Mouse (Mus musculus) small intestine, adult 2 months (tissue): ENCODE measurements around the gene Sh3d19. TPM values are rescaled to one million over a fixed set of nuclear protein-coding genes. Genes with fewer than 3 reads are reported as not detected.

Source experiments
- H3K27ac ChIP-seq: fragments of 200-500 bp; 2 replicates; pipeline ENCODE4 v1.5.1; 2012; ENCODE audit warnings: low read depth, low read length, control low read depth, inconsistent platforms; ENCODE audit not compliant: insufficient read depth
- H3K27me3 ChIP-seq: fragments of 200-500 bp; 2 replicates; pipeline ENCODE4 v1.6.1; 2012; ENCODE audit warnings: mild to moderate bottlenecking, moderate library complexity, low read length, inconsistent platforms; ENCODE audit not compliant: control insufficient read depth, insufficient read depth
- H3K36me3 ChIP-seq: fragments of 200-500 bp; 2 replicates; pipeline ENCODE4 v1.6.1; 2012; ENCODE audit warnings: mild to moderate bottlenecking, low read length, control low read depth, inconsistent platforms; ENCODE audit not compliant: control insufficient read depth, insufficient read depth
- H3K4me1 ChIP-seq: fragments of 200-500 bp; 2 replicates; pipeline ENCODE4 v1.6.1; 2012; ENCODE audit warnings: low read length, inconsistent platforms, mixed read lengths; ENCODE audit not compliant: control insufficient read depth, insufficient read depth, insufficient read length
- H3K4me3 ChIP-seq: fragments of 200-500 bp; 2 replicates; pipeline ENCODE4 v1.5.1; 2012; ENCODE audit warnings: low read depth, mild to moderate bottlenecking, control low read depth, inconsistent platforms, low read length, moderate library complexity
- CTCF ChIP-seq: fragments of 200-500 bp; IDR thresholded peaks from 2 replicates; pipeline ENCODE4 v1.5.1; 2012; ENCODE audit warnings: low read depth, mild to moderate bottlenecking, control low read depth, inconsistent platforms, low read length, moderate library complexity, mixed read lengths; ENCODE audit not compliant: insufficient replicate concordance, insufficient read length; ENCODE audit errors: extremely low read depth
- POLR2A ChIP-seq: fragments of 200-500 bp; IDR thresholded peaks from 2 replicates; pipeline ENCODE4 v1.6.1; 2012; ENCODE audit warnings: low read depth, mild to moderate bottlenecking, control low read depth, inconsistent platforms, low read length, moderate library complexity
- WGBS: fragments of 180-500 bp; shearing (Covaris S2); methylation state at CpG from one replicate; pipeline ENCODE4 v1.1.7; 2018; 5-methylcytosine and 5-hydroxymethylcytosine counted together
- polyA plus RNA-seq: library from polyadenylated mRNA; depleted of rRNA; stranded (reverse); fragments of >200 nt; gene quantifications from 2 replicates; pipeline ENCODE4 v1.2.3, GENCODE M21; 2012

The Sh3d19 gene
- polyA plus RNA-seq, 1 experiment: 205 TPM

GRCm38 (mm10) chr3:85994645-85995044 lies 23.7 kb downstream of the Sh3d19 start:
- no peaks in the 10 kb centered on the region for H3K27me3 ChIP-seq
- WGBS: 88% methylated on average over 4 of the region's 4 CpGs
- TF ChIP-seq CTCF (no peak), POLR2A (no peak)
- H3K36me3 ChIP-seq: no peaks in the 10 kb centered on the region
- no peak overlapping the region for H3K4me3 ChIP-seq
- no peak overlapping the region for H3K27ac ChIP-seq
- peaks cover 11% of the 10 kb centered on the region; the same call in 1 of the 2 replicates for H3K4me1 ChIP-seq

GRCm38 (mm10) chr3:86001271-86001670 lies 30.4 kb downstream of the Sh3d19 start:
- H3K27ac ChIP-seq: no peak overlapping the region
- no peaks in the 10 kb centered on the region for H3K36me3 ChIP-seq
- no peak for TF ChIP-seq POLR2A
- TF ChIP-seq CTCF: no peak
- no peaks in the 10 kb centered on the region for H3K27me3 ChIP-seq
- no peaks in the 10 kb centered on the region for H3K4me1 ChIP-seq
- H3K4me3 ChIP-seq: no peak overlapping the region
- WGBS: 86% methylated on average over 3 of the region's 3 CpGs

DNA sequence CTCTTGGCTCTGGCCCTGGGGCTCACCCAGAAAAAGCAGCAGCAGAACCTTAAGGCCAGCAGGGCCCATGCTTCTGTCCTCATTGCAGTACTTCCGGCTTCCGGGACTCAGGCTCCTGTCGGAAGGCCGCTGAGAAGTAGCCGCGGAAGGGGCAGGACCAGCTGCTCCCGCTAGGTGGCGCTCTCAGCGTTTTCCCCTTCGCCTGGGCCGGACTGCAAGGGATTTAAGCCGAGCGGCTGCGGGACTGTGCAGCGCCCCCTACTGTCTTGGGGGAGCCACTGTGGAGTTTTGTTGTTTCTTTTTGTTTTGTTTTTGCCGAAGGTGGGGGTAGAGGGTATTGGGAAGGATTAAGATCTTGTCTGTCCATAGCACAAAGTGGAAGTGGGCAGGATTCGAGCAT lies 31.5 kb downstream of the Sh3d19 start, which contains the start of gene Prss48:
Gene Prss48, minus strand, starts transcription at position 69 of the 400 bp plus-strand sequence.
- H3K27ac ChIP-seq: no peak within 1 kb of the TSS
- H3K4me1 ChIP-seq: no peaks in the 10 kb centered on the region
- TF ChIP-seq POLR2A (no peak), CTCF (peak; percentile 53; the same call in 1 of the 2 replicates)
- H3K27me3 ChIP-seq: no peaks in the 10 kb centered on the region
- no peak within 1 kb of the TSS for H3K4me3 ChIP-seq
- WGBS: 87% methylated on average over 17 of the region's 17 CpGs
- no peaks in the 10 kb centered on the region for H3K36me3 ChIP-seq

DNA sequence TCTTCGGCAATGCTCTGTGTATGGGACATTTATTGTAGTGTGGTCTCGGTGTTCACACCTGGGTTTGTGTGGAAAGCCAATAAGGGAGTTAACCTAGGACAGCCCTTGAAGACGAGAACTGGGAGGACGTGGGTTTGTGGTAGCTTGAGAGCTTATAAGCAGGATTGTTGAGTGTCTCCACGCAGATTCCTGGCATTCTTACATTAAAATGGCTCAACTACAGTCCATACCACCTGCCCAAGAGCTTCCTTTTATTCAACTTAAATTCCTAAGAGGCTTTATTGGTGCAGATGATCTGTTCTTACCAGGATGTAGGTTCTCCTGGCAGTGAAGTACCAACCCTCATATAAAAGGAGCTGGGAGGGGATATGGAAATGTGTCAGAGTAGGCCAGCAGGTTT lies 32.0 kb downstream of the Sh3d19 start:
- no peak overlapping the region for H3K4me3 ChIP-seq
- H3K4me1 ChIP-seq: no peaks in the 10 kb centered on the region
- WGBS: 84% methylated on average over 5 of the region's 5 CpGs

DNA sequence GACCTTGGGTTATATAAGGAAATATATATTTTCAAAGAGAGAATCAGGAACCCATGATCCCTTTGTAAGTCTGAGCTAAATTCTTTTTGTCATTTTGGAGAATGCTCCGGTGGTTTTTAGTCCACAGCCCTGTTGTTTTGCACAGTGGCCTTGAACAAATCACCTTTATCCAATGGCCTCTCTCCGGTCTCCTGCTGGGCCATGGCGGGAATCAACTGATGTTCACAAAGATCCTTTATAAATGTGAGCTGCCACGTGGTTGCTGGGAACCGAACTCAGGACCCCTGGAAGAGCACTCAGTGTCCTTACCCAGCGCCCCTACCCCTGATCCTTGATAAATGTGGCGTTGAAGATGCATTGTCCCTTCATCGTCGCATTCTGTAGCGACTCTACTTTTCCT lies 33.8 kb downstream of the Sh3d19 start:
- no peak overlapping the region for H3K4me3 ChIP-seq
- H3K27ac ChIP-seq: no peak overlapping the region
- H3K36me3 ChIP-seq: no peaks in the 10 kb centered on the region
- 95% methylated on average over 10 of the region's 10 CpGs for whole genome bisulfite sequencing
- H3K27me3 ChIP-seq: no peaks in the 10 kb centered on the region
- H3K4me1 ChIP-seq: no peaks in the 10 kb centered on the region
- TF ChIP-seq CTCF (no peak), POLR2A (no peak)

More for the DNA sequence above, 32.0 kb downstream of the Sh3d19 start:
- TF ChIP-seq POLR2A (no peak), CTCF (no peak)
- no peak overlapping the region for H3K27ac ChIP-seq
- no peaks in the 10 kb centered on the region for H3K36me3 ChIP-seq
- H3K27me3 ChIP-seq: no peaks in the 10 kb centered on the region

GRCm38 (mm10) chr3:86010618-86011017 lies 39.7 kb downstream of the Sh3d19 start:
- Histone ChIP-seq H3K27ac (peak overlapping the region; percentile 94), H3K36me3 (no peaks in the 10 kb centered on the region; the same call in 1 of the 2 replicates), H3K4me3 (no peak overlapping the region), H3K27me3 (no peaks in the 10 kb centered on the region), H3K4me1 (peaks cover 21% of the 10 kb centered on the region)
- WGBS: 35% methylated on average over 3 of the region's 3 CpGs
- TF ChIP-seq POLR2A: no peak
- no peak for TF ChIP-seq CTCF

GRCm38 (mm10) chr3:86011373-86011772 lies 40.5 kb downstream of the Sh3d19 start:
- Histone ChIP-seq H3K4me1 (peaks cover 21% of the 10 kb centered on the region), H3K27me3 (no peaks in the 10 kb centered on the region), H3K4me3 (peak overlapping the region; percentile 61), H3K36me3 (peaks cover 2% of the 10 kb centered on the region), H3K27ac (peak overlapping the region; percentile 94)
- no peak for TF ChIP-seq POLR2A
- TF ChIP-seq CTCF: no peak
- WGBS: 26% methylated on average over 6 of the region's 6 CpGs
